Mouse (Mus musculus): ENCODE data around the gene Pde6h. TPM values are rescaled to one million over a fixed set of nuclear protein-coding genes. Genes with fewer than 3 reads are reported as not detected.

Gene Pde6h
- polyA plus RNA-seq, 1 experiment: not detected

GRCm38 (mm10) chr6:136921601-136922000 is 2.0 kb upstream of the Pde6h start:
- Histone ChIP-seq H3K4me3 (ENCODE audit: insufficient read depth, low read depth, low read length) (no peak overlapping the region), H3K27ac (replicated peaks; ENCODE audit: low read depth, low read length) (no peak overlapping the region), H3K4me1 (ENCODE audit: control insufficient read depth, insufficient read depth, insufficient read length, low read length) (no peaks in the 10 kb centered on the region)

DNA sequence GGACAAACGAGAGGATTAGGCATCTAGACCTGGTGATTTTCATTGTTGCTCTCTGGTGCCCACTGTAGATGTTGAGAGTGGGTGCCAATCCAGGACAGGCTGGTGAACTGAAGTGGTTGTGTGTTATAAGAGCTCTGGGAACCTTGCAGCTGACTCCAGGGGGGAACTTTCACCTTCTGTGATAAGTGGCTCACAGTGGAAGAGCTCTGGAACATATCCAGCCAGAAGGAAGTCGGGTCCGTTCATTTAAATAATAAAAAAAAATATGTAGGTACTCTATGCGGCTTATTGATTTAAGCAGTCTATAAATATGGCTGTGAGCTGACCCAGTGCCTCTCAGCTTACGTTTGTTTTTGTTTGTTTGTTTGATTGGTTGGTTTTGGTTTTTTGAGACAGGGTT is 1.6 kb upstream of the Pde6h start, which contains the start of gene Erp27:
Gene Erp27 (minus strand): TSS at position 101 of the 400 bp plus-strand sequence.
- Histone ChIP-seq H3K4me3 (ENCODE audit: insufficient read depth, low read depth, low read length) (no peak within 1 kb of the TSS), H3K4me1 (ENCODE audit: control insufficient read depth, insufficient read depth, insufficient read length, low read length) (no peaks in the 10 kb centered on the region), H3K27ac (replicated peaks; ENCODE audit: low read depth, low read length) (no peak within 1 kb of the TSS)

GRCm38 (mm10) chr6:136922871-136923270 is 761 bp upstream of the Pde6h start:
- Histone ChIP-seq H3K27ac (replicated peaks; ENCODE audit: low read depth, low read length) (no peak overlapping the region), H3K4me1 (ENCODE audit: control insufficient read depth, insufficient read depth, insufficient read length, low read length) (no peaks in the 10 kb centered on the region), H3K4me3 (ENCODE audit: insufficient read depth, low read depth, low read length) (no peak overlapping the region)

DNA sequence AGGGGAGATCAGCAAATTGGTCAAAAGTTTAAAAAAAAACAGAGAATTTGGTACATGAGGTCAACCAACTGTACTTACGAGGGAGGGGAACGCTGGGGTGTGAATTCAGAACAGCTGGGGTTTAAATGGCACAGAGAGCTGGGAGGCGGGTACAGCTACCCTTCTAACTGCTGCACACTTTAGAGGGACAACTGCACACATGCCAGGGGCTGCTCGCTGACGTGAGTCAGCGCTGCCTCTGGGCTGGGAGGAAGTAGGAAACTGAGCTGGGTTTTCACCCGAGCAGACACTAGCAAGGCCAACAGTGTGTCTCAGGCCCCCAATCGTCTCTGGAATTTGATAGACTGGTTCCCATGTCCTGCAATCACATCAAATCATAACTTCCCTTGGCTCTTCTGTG is 1.4 kb downstream of the Pde6h start:
- H3K27ac ChIP-seq (replicated peaks; ENCODE audit: low read depth, low read length): no peak overlapping the region
- no peaks in the 10 kb centered on the region for H3K4me1 ChIP-seq (ENCODE audit: control insufficient read depth, insufficient read depth, insufficient read length, low read length)
- no peak overlapping the region for H3K4me3 ChIP-seq (ENCODE audit: insufficient read depth, low read depth, low read length)

DNA sequence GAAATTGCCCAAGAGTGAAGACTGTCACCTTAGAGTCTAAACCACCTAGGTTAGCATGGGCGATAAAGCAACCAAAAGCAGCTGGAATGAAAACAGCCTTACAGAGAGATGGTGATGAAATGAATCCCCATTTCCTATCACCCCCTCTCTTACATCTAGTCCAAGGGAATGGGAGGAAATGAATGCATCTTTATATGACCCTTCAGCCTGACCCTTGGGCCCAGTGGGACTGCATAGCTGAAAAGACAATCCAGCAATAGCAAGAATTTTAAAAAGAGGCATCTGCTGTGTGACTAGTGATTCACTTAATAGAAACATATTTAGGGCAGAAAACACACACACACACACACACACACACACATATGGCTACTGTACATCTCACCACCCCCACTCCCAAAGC is 4.0 kb downstream of the Pde6h start:
- Histone ChIP-seq H3K4me1 (ENCODE audit: control insufficient read depth, insufficient read depth, insufficient read length, low read length) (peaks cover 3% of the 10 kb centered on the region), H3K27ac (replicated peaks; ENCODE audit: low read depth, low read length) (no peak overlapping the region)

DNA sequence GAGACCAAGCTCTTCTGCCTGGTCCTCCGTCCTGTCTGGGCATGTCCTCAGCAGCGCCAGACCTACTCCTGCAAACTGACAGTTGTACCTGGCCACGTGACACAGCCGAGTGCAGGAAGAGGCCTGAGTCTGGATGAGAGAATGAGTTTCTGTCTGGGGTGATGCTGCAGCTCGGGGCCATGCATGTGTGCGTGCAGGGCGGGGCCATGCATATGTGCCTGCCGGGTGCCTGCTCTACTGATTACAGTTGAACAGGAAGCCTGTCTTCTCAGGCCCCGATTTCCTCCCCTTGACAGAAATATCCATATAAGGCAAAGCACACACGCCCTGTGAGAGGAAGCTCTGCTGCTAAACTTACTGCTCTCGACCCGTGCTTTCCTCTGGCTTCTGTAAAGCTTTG is 7.0 kb downstream of the Pde6h start:
- peak overlapping the region; percentile 70 for H3K27ac ChIP-seq (replicated peaks; ENCODE audit: low read depth, low read length)
- peaks cover 3% of the 10 kb centered on the region for H3K4me1 ChIP-seq (ENCODE audit: control insufficient read depth, insufficient read depth, insufficient read length, low read length)
- peak overlapping the region; percentile 21 for H3K4me3 ChIP-seq (ENCODE audit: insufficient read depth, low read depth, low read length)

More for the DNA sequence above, 4.0 kb downstream of the Pde6h start:
- no peak overlapping the region for H3K4me3 ChIP-seq (ENCODE audit: insufficient read depth, low read depth, low read length)

- peak overlapping the region; percentile 70 for H3K27ac ChIP-seq (replicated peaks; ENCODE audit: low read depth, low read length)
- H3K4me1 ChIP-seq (ENCODE audit: control insufficient read depth, insufficient read depth, insufficient read length, low read length): peaks cover 3% of the 10 kb centered on the region
- H3K4me3 ChIP-seq (ENCODE audit: insufficient read depth, low read depth, low read length): no peak overlapping the region
Measured at GRCm38 (mm10) chr6:136931246-136931645, 7.6 kb downstream of the Pde6h start.

- H3K4me3 ChIP-seq (ENCODE audit: insufficient read depth, low read depth, low read length): no peak overlapping the region
- H3K4me1 ChIP-seq (ENCODE audit: control insufficient read depth, insufficient read depth, insufficient read length, low read length): peaks cover 3% of the 10 kb centered on the region
- H3K27ac ChIP-seq (replicated peaks; ENCODE audit: low read depth, low read length): no peak overlapping the region
Measured at GRCm38 (mm10) chr6:136934068-136934467, 10.4 kb downstream of the Pde6h start.

DNA sequence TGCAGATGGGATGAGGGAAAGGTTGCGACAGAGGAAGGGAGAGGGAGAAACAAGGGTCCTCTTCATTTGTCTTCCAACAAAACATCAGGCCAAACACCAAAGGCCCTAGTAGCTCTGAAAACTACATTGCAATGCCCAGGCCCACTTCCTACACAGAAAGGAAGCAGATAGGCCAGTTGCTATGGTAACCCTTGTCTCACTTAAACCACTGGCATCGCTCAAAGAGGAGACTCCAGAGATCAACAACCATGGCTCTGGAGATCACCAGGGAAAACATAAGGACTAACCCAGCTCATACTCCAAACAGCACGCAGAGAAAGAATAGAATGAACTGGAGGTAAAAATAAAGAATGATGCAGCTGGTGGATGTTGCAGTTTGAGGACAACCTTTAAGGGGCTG is 11.6 kb downstream of the Pde6h start:
- Histone ChIP-seq H3K4me1 (ENCODE audit: control insufficient read depth, insufficient read depth, insufficient read length, low read length) (peaks cover 3% of the 10 kb centered on the region), H3K27ac (replicated peaks; ENCODE audit: low read depth, low read length) (no peak overlapping the region), H3K4me3 (ENCODE audit: insufficient read depth, low read depth, low read length) (no peak overlapping the region)

DNA sequence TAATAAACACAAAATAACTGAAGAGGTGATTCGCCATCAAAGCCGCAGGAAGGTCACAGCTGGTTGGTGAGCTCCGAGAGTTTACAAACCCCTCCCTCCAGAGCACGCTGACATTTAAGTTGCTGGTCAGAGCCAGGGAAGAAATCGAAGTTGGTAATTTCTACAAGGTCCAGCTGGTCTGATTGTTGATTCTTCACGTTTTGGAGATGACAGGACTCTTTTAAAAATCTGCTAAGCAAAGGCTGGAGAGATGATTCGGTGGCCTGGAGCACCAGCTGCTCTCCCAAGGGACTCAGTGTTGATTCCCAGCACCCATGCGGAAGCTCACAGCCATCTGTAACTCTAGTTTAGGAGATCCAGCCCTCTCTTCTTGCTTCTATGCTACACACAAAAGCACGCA is 12.7 kb downstream of the Pde6h start:
- Histone ChIP-seq H3K27ac (replicated peaks; ENCODE audit: low read depth, low read length) (no peak overlapping the region), H3K4me3 (ENCODE audit: insufficient read depth, low read depth, low read length) (no peak overlapping the region), H3K4me1 (ENCODE audit: control insufficient read depth, insufficient read depth, insufficient read length, low read length) (no peaks in the 10 kb centered on the region)

GRCm38 (mm10) chr6:136937117-136937516 is 13.5 kb downstream of the Pde6h start:
- Histone ChIP-seq H3K27ac (replicated peaks; ENCODE audit: low read depth, low read length) (no peak overlapping the region), H3K4me1 (ENCODE audit: control insufficient read depth, insufficient read depth, insufficient read length, low read length) (peaks cover 2% of the 10 kb centered on the region; the same call in 1 of the 2 replicates), H3K4me3 (ENCODE audit: insufficient read depth, low read depth, low read length) (no peak overlapping the region)

- Histone ChIP-seq H3K4me3 (ENCODE audit: insufficient read depth, low read depth, low read length) (peak overlapping the region; percentile 43), H3K27ac (replicated peaks; ENCODE audit: low read depth, low read length) (peak overlapping the region; percentile 64), H3K4me1 (ENCODE audit: control insufficient read depth, insufficient read depth, insufficient read length, low read length) (peaks cover 2% of the 10 kb centered on the region; the same call in 1 of the 2 replicates)
Measured at GRCm38 (mm10) chr6:136938331-136939126, 14.9 kb downstream of the Pde6h start.

DNA sequence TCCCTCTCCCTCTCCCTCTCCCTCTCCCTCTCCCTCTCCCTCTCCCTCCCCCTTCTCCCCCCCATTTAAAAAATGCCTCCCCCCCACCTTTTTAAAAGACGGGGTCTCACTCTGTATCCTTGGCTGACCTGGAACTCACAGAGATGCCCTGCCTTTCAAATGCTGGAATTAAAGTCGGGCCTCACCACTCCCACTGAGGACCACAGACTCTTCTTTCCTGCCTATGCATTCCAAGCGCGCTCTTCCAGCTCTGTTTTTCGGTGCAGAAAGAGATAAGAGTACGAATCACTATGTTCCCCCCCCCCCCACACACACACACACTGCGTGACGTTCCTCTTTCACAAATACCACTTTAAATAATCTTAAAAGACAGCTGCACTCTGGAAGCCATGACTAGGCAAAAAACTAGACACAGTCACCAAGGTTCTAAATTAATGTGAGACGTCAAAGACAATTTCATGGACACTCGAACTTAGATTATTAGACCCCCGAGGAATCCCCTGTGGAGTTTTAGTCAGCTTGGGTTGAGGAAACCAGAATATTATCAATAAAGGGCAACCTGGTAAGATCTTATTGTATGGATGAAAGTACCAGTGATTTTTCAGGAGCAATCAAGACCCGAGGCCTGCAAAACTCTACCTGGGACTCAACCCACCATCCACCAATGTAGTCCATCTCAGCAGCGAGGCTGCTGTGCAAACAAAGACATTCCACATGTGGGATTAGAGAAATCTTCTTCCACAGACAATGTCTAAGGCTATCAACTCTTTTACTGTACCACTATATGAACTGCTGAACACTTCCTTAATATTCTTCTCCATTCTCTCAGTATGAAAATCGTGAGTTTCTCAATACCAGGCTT is 15.9 kb downstream of the Pde6h start:
- peak overlapping the region; percentile 93 for H3K27ac ChIP-seq (replicated peaks; ENCODE audit: low read depth, low read length)
- peak overlapping the region; percentile 54 for H3K4me3 ChIP-seq (ENCODE audit: insufficient read depth, low read depth, low read length)
- peaks cover 2% of the 10 kb centered on the region; the same call in 1 of the 2 replicates for H3K4me1 ChIP-seq (ENCODE audit: control insufficient read depth, insufficient read depth, insufficient read length, low read length)

DNA sequence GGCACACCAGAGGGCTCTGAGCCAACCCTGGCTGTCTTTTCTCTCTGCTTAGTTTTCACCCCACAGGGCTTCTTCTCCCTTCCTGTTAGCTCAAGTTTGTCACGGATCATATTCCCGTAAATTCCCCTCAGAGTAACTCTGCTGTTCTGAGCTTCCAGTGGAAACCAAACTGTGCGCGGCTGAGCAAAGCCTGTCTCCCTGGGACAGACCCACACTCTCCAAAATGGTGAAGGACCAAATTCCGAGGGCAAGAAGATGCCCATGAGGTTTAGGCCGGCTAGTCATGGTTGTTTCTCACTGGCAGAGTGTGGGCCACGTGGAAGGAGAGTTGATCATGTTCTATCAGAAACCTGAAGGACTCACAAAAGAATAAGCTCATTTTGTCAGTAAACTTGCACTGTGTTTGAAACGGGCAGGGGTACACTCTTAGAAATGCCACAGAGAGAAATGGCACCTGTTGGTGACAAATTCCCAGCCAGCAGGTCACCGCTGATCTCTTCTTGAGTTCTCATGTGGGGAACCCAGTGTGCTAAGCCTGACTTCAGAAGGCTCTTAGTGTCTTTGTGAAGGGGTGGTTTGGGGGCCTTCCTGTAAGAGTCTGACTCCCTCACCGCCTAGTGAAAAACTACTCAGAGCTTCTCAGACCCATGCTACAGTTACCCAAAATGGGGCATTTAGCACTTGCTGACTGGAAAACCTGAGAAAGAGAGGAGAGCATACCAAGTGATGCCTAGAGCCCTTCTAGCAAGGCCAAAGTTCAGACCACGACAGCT is 16.7 kb downstream of the Pde6h start:
- peak overlapping the region; percentile 54 for H3K4me3 ChIP-seq (ENCODE audit: insufficient read depth, low read depth, low read length)
- H3K4me1 ChIP-seq (ENCODE audit: control insufficient read depth, insufficient read depth, insufficient read length, low read length): peaks cover 2% of the 10 kb centered on the region; the same call in 1 of the 2 replicates
- H3K27ac ChIP-seq (replicated peaks; ENCODE audit: low read depth, low read length): peak overlapping the region; percentile 93
